Comparison of ENCODE assay signal across 16 mouse cellular contexts in the genomic region with DNA sequence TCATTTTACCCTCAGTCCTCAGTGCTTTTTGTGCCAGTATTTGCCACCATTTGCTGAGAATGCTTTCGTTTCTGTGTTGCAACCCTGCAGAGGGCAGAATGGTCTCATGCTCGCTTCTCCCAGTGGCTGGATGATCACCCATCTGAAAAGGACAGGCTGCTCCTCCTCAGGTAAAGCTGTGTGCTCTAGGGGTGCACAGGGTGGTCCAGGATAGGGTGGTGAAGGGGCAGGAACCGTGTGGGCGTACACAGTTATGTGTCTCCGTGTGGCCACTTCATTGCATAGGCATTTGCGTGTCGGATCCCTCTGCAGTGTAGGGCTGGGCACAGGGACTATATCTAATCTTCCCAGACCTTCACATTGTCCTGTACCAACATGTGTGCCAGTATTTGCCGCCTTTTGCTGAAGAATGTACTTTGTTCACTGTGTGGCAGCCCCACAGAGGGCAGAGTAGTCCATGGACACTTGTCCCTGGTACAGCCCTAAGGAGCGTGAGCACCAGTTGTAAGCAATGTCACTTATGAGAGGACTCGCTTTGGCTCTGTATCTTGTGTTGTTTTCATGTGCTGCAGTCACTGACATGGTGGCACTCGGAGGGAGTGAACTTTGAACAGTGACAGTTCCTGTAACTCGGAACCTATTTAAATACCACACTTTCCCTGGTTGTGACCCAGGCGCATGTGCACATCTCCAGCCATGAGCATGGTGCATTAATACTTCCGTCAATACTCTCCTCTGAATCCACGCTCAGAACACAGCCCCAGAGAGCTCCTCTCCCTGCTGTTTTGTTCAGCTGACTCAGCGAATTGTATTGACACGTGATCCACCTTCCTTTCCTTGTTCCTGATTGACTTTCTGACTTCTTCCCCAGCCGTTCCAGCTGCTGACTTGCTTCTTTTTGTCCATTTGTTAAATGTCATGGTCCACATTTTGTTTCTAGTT. TPM values are rescaled to one million over a fixed set of nuclear protein-coding genes. Genes with fewer than 3 reads are reported as not detected.
DNase-seq lines count a peak whose midpoint lies in the region; ATAC-seq and TF ChIP-seq lines count a peak whose summit lies in the region.
"Had no signal": no experiment of that assay in that cellular context is flagged by ENCODE, and none has a peak within 500 bp of the region (broad histone marks: within the 10 kb centered on the region; RNA-seq: fewer than 3 reads in every experiment).

No protein-coding gene starts in this region.

- H3K4me3 ChIP-seq in liver, embryonic 12.5 days: no peak overlapping the region
- H3K4me3 ChIP-seq in liver, embryonic 11.5 days (ENCODE audit: low read depth, low read length): no peak overlapping the region
- H3K4me3 ChIP-seq in stomach, postnatal 0 days (ENCODE audit: low read depth, low read length): no peak overlapping the region
- no peak overlapping the region for H3K4me3 ChIP-seq in forebrain, embryonic 13.5 days
- H3K4me3 ChIP-seq: embryonic facial prominence, embryonic 12.5 days; forebrain, embryonic 12.5 days; heart, adult 2 months; limb, embryonic 15.5 days; midbrain, embryonic 13.5 days had no signal

- peaks cover 21% of the 10 kb centered on the region for H3K4me1 ChIP-seq in liver, embryonic 12.5 days
- peaks cover 3% of the 10 kb centered on the region; the same call in 1 of the 2 replicates for H3K4me1 ChIP-seq in liver, embryonic 11.5 days (replicated peaks; ENCODE audit: control insufficient read depth, insufficient read depth, low read length)
- no peaks in the 10 kb centered on the region for H3K4me1 ChIP-seq in stomach, postnatal 0 days (replicated peaks; ENCODE audit: control insufficient read depth, insufficient read depth)
- no peaks in the 10 kb centered on the region for H3K4me1 ChIP-seq in forebrain, embryonic 13.5 days
- H3K4me1 ChIP-seq: embryonic facial prominence, embryonic 12.5 days; forebrain, embryonic 12.5 days; midbrain, embryonic 13.5 days had no signal

- peaks cover 26% of the 10 kb centered on the region for H3K36me3 ChIP-seq in liver, embryonic 12.5 days
- peaks cover 4% of the 10 kb centered on the region for H3K36me3 ChIP-seq in liver, embryonic 11.5 days (ENCODE audit: control insufficient read depth, insufficient read depth, low read length)
- 0 out of 2 replicates have a peak, but pooled peaks cover 2% of the 10 kb centered on the region for H3K36me3 ChIP-seq in stomach, postnatal 0 days (ENCODE audit: control insufficient read depth, insufficient read depth, low read length)
- peaks cover 42% of the 10 kb centered on the region for H3K36me3 ChIP-seq in forebrain, embryonic 13.5 days (ENCODE audit: poor library complexity, severe bottlenecking)

- no peaks in the 10 kb centered on the region for H3K27me3 ChIP-seq in liver, embryonic 12.5 days (replicated peaks)
- no peaks in the 10 kb centered on the region for H3K27me3 ChIP-seq in liver, embryonic 11.5 days (replicated peaks; ENCODE audit: control insufficient read depth, insufficient read depth, low read length)
- no peaks in the 10 kb centered on the region for H3K27me3 ChIP-seq in stomach, postnatal 0 days (ENCODE audit: control insufficient read depth, insufficient read depth, low read length)
- no peaks in the 10 kb centered on the region for H3K27me3 ChIP-seq in forebrain, embryonic 13.5 days
- H3K27me3 ChIP-seq: embryonic facial prominence, embryonic 12.5 days; forebrain, embryonic 12.5 days; limb, embryonic 15.5 days; midbrain, embryonic 13.5 days had no signal

- no peak overlapping the region for H3K4me2 ChIP-seq in liver, embryonic 12.5 days
- no peak overlapping the region for H3K4me2 ChIP-seq in liver, embryonic 11.5 days
- H3K4me2 ChIP-seq in stomach, postnatal 0 days (replicated peaks; ENCODE audit: low read depth): no peak overlapping the region
- H3K4me2 ChIP-seq in forebrain, embryonic 13.5 days: no peak overlapping the region
- H3K4me2 ChIP-seq: embryonic facial prominence, embryonic 12.5 days; forebrain, embryonic 12.5 days; limb, embryonic 15.5 days; midbrain, embryonic 13.5 days had no signal

- H3K27ac ChIP-seq in liver, embryonic 12.5 days: 0 out of 2 replicates have a peak overlapping the region, but pooled peaks have one; percentile 20
- H3K27ac ChIP-seq in liver, embryonic 11.5 days (ENCODE audit: low read depth, low read length): no peak overlapping the region
- no peak overlapping the region for H3K27ac ChIP-seq in stomach, postnatal 0 days (replicated peaks)
- H3K27ac ChIP-seq in forebrain, embryonic 13.5 days: no peak overlapping the region
- H3K27ac ChIP-seq: embryonic facial prominence, embryonic 12.5 days; forebrain, embryonic 12.5 days; heart, adult 2 months; limb, embryonic 15.5 days; midbrain, embryonic 13.5 days had no signal

- H3K9ac ChIP-seq in liver, embryonic 12.5 days: no peak overlapping the region
- no peak overlapping the region for H3K9ac ChIP-seq in liver, embryonic 11.5 days (ENCODE audit: low read depth, low read length)
- H3K9ac ChIP-seq in stomach, postnatal 0 days (ENCODE audit: low read length): no peak overlapping the region
- no peak overlapping the region for H3K9ac ChIP-seq in forebrain, embryonic 13.5 days
- H3K9ac ChIP-seq: embryonic facial prominence, embryonic 12.5 days; forebrain, embryonic 12.5 days; limb, embryonic 15.5 days; midbrain, embryonic 13.5 days had no signal

- 74% methylated on average over 18 of the region's 18 CpGs for WGBS in liver, embryonic 12.5 days (ENCODE audit: insufficient replicate concordance)
- 84% methylated on average over 18 of the region's 18 CpGs for WGBS in liver, embryonic 11.5 days
- 79% methylated on average over 18 of the region's 18 CpGs for WGBS in stomach, postnatal 0 days
- WGBS in forebrain, embryonic 13.5 days: 86% methylated on average over 18 of the region's 18 CpGs

- no peaks in the 10 kb centered on the region for H3K9me3 ChIP-seq in liver, embryonic 12.5 days (replicated peaks)
- H3K9me3 ChIP-seq in liver, embryonic 11.5 days (ENCODE audit: control insufficient read depth, low read length): no peaks in the 10 kb centered on the region
- H3K9me3 ChIP-seq in stomach, postnatal 0 days (ENCODE audit: control insufficient read depth, low read length): no peaks in the 10 kb centered on the region
- no peaks in the 10 kb centered on the region for H3K9me3 ChIP-seq in forebrain, embryonic 13.5 days (replicated peaks)
- H3K9me3 ChIP-seq: embryonic facial prominence, embryonic 12.5 days; forebrain, embryonic 12.5 days; limb, embryonic 15.5 days; midbrain, embryonic 13.5 days had no signal

- intact Hi-C loops in heart, postnatal 14 days (cut with DNase I): loop anchor here (10.0 kb wide), 1 partner anchor 546 kb away; no protein-coding TSS in a partner anchor

- TF ChIP-seq EP300 in stomach, postnatal 0 days (optimal IDR thresholded peaks at IDR 0.05): no peak

- peak; percentile 24 for DNase-seq in heart, adult 8-10 months (ENCODE audit: low spot score)
- DNase-seq in heart, postnatal 14 days: no peak
- no peak for DNase-seq in liver, embryonic 11.5 days (ENCODE audit: low spot score)
- DNase-seq in kidney, postnatal 14 days: peak; percentile 24
- DNase-seq in stomach, postnatal 0 days (ENCODE audit: low spot score): no peak
- no peak for DNase-seq in urinary bladder, postnatal 25 days (ENCODE audit: low spot score)
- DNase-seq: adrenal gland, postnatal 14 days; cerebellum, postnatal 36 days; heart, adult 2 months; thymus, postnatal 36 days had no signal

- ATAC-seq in liver, embryonic 12.5 days: no peak
- no peak for ATAC-seq in liver, embryonic 11.5 days (replicated peaks; ENCODE audit: low FRiP score)
- peak; percentile 37 for ATAC-seq in stomach, postnatal 0 days (ENCODE audit: low FRiP score, low TSS enrichment)
- no peak for ATAC-seq in forebrain, embryonic 13.5 days
- ATAC-seq: midbrain, embryonic 13.5 days had no signal

- TF ChIP-seq CTCF in stomach, postnatal 0 days (IDR thresholded peaks at IDR 0.05; ENCODE audit: low read depth): no peak

RNA-seq across cellular contexts. Expression of gene Hbp1, which starts 29.6 kb away (rescaled TPM):
- 10 to 100 TPM; 59.5 to 74.2 (median 70.5) TPM for total RNA-seq in heart, adult 8-10 months (2022)
- 10 to 100 TPM; 83.7 to 87.2 TPM for total RNA-seq in heart, postnatal 14 days (2021)
- 33.7 and 36.6 TPM in 2 replicates for polyA plus RNA-seq in liver, embryonic 12.5 days (2016; fragmentation: Nextera tagmentation; extraction: Ambion mirVana)
- 51.3 and 57.5 TPM in 2 replicates for polyA plus RNA-seq in liver, embryonic 11.5 days (2014; fragmentation: Nextera tagmentation; extraction: Ambion mirVana)
- polyA plus RNA-seq in stomach, postnatal 0 days (2015; fragmentation: Nextera tagmentation; extraction: Ambion mirVana): 75.2 and 81.5 TPM in 2 replicates
- 85.8 and 86.8 TPM in 2 replicates for polyA plus RNA-seq in forebrain, embryonic 13.5 days (2015; fragmentation: Nextera tagmentation; extraction: Ambion mirVana)

Comparison
In these comparisons a context has a peak if more than half of its experiments do, and no peak if none do; other contexts are left out.
1. DNase-seq: peak in heart, adult 8-10 months (single experiment) and kidney, postnatal 14 days (single experiment); none in heart, postnatal 14 days (0 of 2), liver, embryonic 11.5 days (single experiment), stomach, postnatal 0 days (single experiment) and urinary bladder, postnatal 25 days (single experiment).